Mouse (Mus musculus): ENCODE results near the gene Pknox2.

The Pknox2 gene

GRCm38 (mm10) chr9:37051669-37052068 is 95.5 kb downstream of the Pknox2 start:
- CTCF ChIA-PET: no interaction called here

DNA sequence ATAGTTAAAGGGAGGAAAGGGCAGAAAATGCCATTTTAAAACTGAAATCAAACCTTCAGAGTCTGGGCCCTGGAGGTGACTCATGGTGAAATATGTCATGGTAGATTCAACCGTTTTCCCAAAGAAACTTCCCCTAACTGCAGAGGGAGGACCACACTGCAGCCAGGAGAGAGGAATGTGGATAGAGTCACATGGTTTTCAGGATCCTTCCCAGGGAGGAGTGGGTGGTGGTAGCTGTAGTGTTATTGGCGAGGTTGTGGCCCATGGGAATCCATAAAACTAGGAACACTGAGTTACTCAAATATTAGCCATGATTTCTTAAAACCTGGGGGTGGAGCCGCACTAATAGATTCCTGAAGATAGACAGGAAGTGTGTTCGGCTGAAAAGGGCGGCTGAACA is 99.7 kb downstream of the Pknox2 start:
- CTCF ChIA-PET: no interaction called here

DNA sequence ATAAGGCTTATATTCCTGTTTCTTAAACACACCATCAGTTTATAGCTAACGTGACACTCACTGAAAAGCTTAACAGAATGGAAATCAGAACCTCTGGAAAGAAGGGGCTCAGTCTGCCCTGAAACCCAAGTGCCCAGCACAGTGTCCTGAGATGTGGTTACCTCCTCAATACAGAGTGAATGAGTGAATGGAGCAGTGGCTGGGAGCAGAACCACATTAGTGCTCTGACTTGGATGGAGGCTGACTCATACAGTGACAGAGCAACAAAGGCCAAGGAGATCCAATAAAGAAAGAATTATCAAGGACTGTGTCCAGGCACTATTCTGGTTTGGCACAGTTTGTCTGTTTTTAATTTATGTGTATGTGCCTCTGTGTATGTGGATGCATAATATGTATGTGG is 101.3 kb downstream of the Pknox2 start:
- CTCF ChIA-PET: no interaction called here

DNA sequence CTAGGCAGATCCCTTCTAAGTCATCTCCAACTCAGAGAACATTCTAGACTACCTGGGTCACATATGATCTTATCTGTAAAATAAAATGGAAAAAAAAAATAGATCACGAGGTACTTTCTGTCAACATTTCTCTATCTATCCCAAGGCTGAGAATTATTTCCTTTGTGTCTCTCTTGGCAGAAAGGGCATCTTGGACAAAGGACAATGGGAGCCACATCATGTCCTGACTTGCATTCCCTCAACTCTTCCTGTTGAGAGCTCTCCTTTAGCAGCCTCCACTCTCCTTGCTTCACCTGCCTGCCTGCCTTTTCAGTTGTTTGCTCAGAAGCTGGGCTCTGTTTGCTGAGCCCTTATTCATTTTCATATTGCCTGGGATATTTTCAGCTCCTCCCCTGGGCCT is 103.0 kb downstream of the Pknox2 start:
- CTCF ChIA-PET: no interaction called here

DNA sequence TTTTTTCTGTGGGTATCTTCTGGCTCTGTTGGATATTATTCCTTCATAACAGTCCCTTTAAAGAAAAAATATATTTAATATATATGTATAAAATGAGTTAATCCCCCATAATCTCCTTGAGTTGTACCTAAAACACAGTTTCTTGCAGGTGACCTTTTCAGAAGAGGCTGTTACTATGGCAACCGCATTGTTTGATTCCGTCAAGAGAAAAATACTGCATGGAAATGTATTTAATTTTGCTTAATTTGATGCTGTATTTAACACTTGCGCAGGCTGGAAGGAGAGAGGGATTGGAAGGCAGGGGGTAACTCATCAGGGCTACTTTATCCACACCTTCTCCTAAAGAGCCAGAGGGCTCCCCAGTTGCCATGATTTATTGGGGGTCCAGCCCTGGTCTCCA is 108.3 kb downstream of the Pknox2 start:
- CTCF ChIA-PET: no interaction called here

DNA sequence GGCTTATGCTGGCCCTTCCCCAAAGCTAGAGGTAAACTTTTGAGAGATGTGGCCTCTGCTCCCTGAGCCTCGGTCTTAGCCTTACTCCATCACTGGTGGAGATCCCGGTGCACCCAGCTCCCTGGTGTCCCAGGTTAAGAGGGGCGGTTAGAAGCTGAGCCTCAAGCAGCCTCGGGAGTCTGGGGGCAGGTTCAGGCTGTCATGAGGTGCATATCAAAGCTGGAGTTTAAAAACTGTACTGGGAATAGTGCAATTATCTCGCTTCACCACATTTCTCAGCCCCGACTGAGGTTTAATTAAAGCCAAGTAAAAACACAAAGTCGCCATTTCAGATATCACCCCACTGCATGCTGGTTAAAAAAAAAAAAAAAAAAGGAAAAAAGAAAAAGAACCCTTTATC is 108.8 kb downstream of the Pknox2 start:
- CTCF ChIA-PET: no interaction called here

GRCm38 (mm10) chr9:37037405-37037804 is 109.8 kb downstream of the Pknox2 start:
- CTCF ChIA-PET: no interaction called here

DNA sequence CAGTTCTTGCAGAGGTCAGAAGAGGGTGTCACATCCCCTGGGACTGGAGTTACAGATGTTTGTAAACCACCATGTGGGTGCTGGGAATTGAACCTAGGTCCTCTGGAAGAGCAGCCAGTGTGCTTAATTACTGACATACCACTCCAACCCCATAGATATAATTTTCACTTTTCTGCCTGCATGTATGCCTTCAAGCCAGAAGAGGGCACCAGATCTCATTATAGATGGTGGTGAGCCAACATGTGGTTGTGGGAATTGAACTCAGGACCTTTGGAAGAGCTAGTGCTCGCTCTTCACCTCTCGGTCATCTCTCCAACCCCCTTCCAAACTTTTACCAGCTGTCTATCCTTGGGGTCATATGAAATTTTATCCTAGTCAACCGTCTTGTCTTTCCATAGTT is 112.0 kb downstream of the Pknox2 start:
- CTCF ChIA-PET: no interaction called here

- CTCF ChIA-PET: interaction anchor here (0.7 kb wide), 1 partner anchor 881 kb away, joined by 8 read pairs; no protein-coding TSS in a partner anchor
Measured at GRCm38 (mm10) chr9:37034316-37034715, 112.9 kb downstream of the Pknox2 start.

DNA sequence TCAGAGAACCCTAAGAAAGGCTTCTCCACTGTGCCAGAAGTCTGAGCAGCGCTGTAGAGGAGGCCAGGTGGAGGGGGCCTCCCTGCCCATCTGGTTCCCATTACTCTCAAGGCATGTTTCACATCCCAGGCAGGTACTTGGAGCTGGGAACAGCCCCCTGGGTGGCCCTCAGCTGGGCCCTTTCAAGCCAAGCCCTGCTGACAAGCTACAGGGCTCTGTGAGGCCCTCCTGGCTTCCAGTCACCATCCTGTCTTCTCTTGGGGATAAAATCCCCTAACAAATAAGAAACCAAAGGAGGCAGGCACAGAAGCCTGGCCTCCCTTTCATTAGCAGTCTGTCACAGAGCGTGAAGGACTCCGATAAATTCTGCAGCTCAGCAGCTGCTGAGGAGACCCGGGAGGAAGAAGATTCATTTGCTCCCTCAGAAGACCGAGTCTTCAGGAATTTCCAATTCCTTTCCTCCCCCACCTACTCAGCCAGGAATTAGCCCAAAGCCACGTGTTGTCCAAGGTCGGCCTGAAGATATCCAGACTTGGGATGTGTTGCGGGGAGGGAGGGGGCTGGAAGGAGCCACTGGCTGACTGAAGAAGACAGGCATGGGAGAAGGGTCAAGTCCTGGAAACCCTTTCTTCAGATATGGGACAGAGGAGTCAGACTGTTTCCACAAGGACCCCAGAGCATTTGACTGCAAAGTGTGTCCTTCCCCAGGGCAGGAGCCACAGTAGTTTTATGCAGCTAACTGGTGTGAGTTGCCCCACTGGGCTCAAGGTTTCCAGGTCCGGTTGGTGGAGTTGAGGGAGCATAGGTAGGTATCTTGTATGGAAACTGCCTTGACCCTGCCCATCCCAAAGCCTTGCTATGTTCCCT is 116.6 kb downstream of the Pknox2 start:
- CTCF ChIA-PET: no interaction called here

- CTCF ChIA-PET: no interaction called here
Measured at GRCm38 (mm10) chr9:37029811-37030346, 117.3 kb downstream of the Pknox2 start.

GRCm38 (mm10) chr9:37027825-37028575 is 119.2 kb downstream of the Pknox2 start:
- CTCF ChIA-PET: no interaction called here

DNA sequence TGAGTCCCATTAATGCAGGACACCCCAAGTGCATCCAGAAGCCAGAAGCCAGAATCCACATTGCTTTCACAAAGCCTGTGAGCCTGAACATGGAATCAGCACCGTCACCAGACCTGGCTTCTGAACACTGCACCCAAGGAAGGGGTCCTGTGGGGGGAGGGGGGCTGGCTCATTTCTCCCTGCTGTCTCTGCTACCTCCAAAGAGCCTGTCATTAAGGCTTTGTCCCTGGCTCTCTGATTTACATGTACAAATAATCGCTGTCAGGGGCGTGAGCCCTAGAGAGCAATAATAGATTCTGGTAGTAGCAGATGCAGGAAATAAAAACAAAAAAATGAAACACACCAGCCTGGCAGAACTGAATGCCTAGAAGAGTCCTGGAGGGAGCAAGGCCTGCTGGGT is 121.3 kb downstream of the Pknox2 start:
- CTCF ChIA-PET: no interaction called here

DNA sequence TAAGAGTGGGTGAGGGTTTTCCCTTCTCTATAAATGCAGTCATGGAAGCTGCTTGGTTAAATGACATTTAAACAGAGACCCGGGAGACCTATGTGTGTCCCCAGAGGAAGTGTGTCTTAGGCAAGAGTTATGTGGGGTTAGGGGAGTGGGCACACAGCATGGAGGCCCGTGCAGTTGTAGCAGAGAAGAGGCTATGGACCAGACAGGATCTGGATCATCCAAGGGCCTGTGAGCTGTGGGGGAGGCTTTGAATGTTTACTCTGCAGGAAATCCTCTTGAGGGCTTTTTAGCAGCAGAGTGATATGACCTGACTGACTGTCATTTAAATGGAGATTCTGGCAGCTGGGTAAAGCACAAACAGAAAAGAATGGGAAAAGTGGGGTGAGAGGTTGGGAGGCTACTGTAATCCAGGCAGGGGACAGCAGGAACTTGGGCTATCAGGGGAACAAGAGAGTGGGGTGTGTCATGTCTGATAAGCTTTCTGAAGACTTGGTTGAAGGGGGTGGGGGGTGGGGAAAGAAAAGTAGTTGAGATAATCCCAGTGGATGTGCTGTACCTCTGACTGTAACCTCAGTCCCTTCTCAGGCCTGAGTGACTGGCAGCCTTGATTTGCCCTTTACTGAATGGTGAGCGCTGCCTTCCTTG is 125.5 kb downstream of the Pknox2 start:
- CTCF ChIA-PET: no interaction called here

DNA sequence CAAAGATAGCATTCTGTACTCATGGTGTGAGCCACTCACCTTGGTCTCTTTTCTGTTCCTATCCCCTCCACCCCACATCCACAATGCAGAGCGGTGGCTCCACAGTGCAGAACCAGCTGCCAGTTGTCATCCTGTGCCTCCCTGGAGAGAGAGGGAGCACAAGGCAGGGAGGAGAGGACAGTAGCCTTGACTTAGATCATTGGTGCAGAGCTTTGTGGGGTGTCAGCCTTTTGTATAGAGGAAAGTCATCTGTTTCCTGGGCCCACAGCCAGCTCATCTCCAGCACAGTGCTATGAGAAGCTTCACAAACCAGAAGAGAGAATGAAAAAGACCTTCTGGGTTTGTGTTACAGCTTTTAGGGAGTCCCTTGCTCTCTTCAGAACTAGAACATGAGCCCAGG is 129.1 kb downstream of the Pknox2 start:
- CTCF ChIA-PET: no interaction called here

- CTCF ChIA-PET: no interaction called here
Measured at GRCm38 (mm10) chr9:37017169-37017568, 130.0 kb downstream of the Pknox2 start.

DNA sequence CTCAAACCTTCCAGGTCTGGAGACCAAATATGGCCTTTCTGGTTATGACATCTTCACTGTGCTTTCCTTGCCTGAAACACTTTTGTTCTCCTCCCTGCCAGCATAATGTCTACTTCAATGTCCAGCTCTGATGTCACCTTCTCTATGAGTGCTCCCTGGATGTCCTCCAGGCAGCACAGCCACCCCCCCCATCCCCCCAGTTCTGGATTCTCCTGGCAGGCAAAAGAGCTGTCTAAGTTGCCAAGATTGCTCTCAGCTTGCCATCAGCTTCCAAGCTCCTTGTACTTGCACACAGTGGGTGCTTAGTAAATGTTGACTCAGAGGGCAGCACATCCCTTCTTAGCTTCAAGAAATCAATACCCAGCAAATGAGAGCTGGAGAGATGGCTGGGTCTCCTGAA is 131.0 kb downstream of the Pknox2 start:
- CTCF ChIA-PET: no interaction called here

DNA sequence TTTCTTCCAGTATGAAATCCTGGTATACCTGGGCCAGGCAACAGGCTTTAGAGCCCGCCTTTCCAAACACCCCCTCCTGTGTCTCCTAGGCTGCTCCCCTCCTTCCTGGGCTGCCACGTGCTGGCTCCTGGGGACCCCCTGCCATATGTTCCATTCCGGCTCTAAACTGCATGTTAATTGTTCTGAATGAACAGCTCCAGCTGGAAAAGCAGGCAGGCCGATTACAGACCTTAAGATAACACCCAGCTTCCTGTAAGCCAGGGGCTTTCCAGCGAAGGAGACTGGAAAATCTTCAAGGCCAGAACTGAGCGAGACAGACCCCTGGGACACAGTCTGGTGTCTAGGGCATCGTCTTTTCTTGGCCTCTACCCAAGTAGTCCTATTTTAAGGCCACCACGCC is 133.6 kb downstream of the Pknox2 start:
- CTCF ChIA-PET: no interaction called here

DNA sequence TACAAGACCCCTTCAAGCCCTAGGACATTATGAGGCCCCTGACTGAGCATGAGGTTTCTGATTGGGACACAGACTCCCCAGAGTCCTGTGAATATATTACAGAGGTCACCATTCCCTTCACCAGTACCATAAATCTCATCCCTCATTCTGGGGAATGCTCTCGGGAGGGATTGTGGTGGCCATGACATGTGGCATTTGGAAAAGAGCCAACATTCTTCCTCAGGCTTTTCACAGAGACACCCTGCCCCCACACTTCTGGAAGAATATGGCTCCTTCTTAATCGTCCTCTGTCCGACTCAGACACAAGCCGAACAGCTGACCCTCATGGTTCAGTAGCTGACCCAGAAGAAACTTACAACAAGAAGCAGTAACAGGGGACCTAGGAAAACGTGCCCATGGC is 139.1 kb downstream of the Pknox2 start:
- CTCF ChIA-PET: no interaction called here

GRCm38 (mm10) chr9:37004676-37005075 is 142.5 kb downstream of the Pknox2 start:
- CTCF ChIA-PET: no interaction called here

- CTCF ChIA-PET: no interaction called here
Measured at GRCm38 (mm10) chr9:37001935-37002535, 145.2 kb downstream of the Pknox2 start.

GRCm38 (mm10) chr9:36999393-36999792 is 147.8 kb downstream of the Pknox2 start:
- CTCF ChIA-PET: no interaction called here
